Mouse (Mus musculus): ENCODE measurements at regions not wholly inside any gene's neighbourhood (a gene's known extent, or its start where the extent isn't known, plus 50 kb on each side); places are given as distances from the start of the nearest gene placed in this dataset.
A peak's percentile ranks its signal among the peaks of the same experiment; 100 is the strongest.

GRCm38 (mm10) chr12:9438575-9439161 lies 131.2 kb upstream of the Osr1 start:
- DNase-seq: no peak

- peak; percentile 2 to 11 for DNase-seq
These were observed 119.3 kb upstream of the Osr1 start for GRCm38 (mm10) chr12:9450620-9451019.

GRCm38 (mm10) chr12:9460193-9460592 lies 109.7 kb upstream of the Osr1 start:
- no peak for DNase-seq

- DNase-seq: no peak
These were observed 100.1 kb upstream of the Osr1 start for GRCm38 (mm10) chr12:9469655-9470470.

- DNase-seq: no peak
These were observed 94.1 kb upstream of the Osr1 start for GRCm38 (mm10) chr12:9475836-9476235.

GRCm38 (mm10) chr12:9478201-9478600 lies 91.7 kb upstream of the Osr1 start:
- DNase-seq: no peak

- no peak for DNase-seq
These were observed 82.1 kb upstream of the Osr1 start for GRCm38 (mm10) chr12:9487674-9488413.

- DNase-seq: no peak
These were observed 56.0 kb upstream of the Osr1 start for GRCm38 (mm10) chr12:9513926-9514325.

GRCm38 (mm10) chr12:9518782-9519181 lies 51.1 kb upstream of the Osr1 start:
- no peak for DNase-seq

GRCm38 (mm10) chr12:9519346-9519745 lies 50.6 kb upstream of the Osr1 start:
- peak; percentile 61 to 67 for DNase-seq
